Mouse (Mus musculus) CH12.LX (cell line): ENCODE measurements at regions not wholly inside any gene's neighbourhood (a gene's known extent, or its start where the extent isn't known, plus 50 kb on each side); places are given as distances from the start of the nearest gene placed in this dataset.

ENCODE experiments used
- DNase-seq: peaks from one replicate; pipeline ENCODE4 v3.0.0-alpha.2; 2013; ENCODE audit errors: extremely low read depth
- H3K27ac ChIP-seq: 2 replicates; pipeline ENCODE4 v1.5.1; 2012; ENCODE audit warnings: low read depth, mild to moderate bottlenecking, control low read depth, moderate library complexity; ENCODE audit not compliant: insufficient read depth
- H3K27me3 ChIP-seq: replicated peaks from 2 replicates; pipeline ENCODE3; 2012; ENCODE audit warnings: inconsistent platforms
- H3K36me3 ChIP-seq, 2 experiments: replicated peaks in 1 of 2; 2 replicates each; pipeline versions ENCODE3 to v1.6.1; 2012; ENCODE audit warnings: inconsistent platforms in 1 of 2, low read length in 1 of 2, mild to moderate bottlenecking in 1 of 2, mixed read lengths in 1 of 2, moderate library complexity in 1 of 2; ENCODE audit not compliant: control insufficient read depth in 1 of 2, insufficient read depth in 1 of 2
- H3K4me1 ChIP-seq, 2 experiments: 2 replicates each; pipeline ENCODE4 v1.6.1; 2012; ENCODE audit warnings: inconsistent platforms in 1 of 2, moderate library complexity in 1 of 2; ENCODE audit not compliant: insufficient read depth in 2 of 2, control insufficient read depth in 1 of 2
- H3K4me2 ChIP-seq: 2 replicates; pipeline ENCODE4 v1.6.1; 2012; ENCODE audit warnings: low read depth, mild to moderate bottlenecking, control low read depth; ENCODE audit not compliant: poor library complexity, insufficient read depth, severe bottlenecking
- H3K4me3 ChIP-seq, 3 experiments: fragments of 150-350 bp in 1 of 3; sonication (generic) in 1 of 3; replicated peaks in 1 of 3; 2 replicates each; pipeline versions ENCODE3 to v1.5.1; 2011 to 2012; ENCODE audit warnings: low read depth in 2 of 3, low read length in 2 of 3, mild to moderate bottlenecking in 2 of 3, moderate library complexity in 2 of 3, control low read depth in 1 of 3, improper control_type of control experiment in 1 of 3, inconsistent platforms in 1 of 3, mixed read lengths in 1 of 3; ENCODE audit not compliant: poor library complexity in 1 of 3
- H3K79me2 ChIP-seq: replicated peaks from 2 replicates; pipeline ENCODE4 v1.6.1; 2012; ENCODE audit warnings: mild to moderate bottlenecking, moderate library complexity; ENCODE audit not compliant: control insufficient read depth, poor library complexity, insufficient read depth, severe bottlenecking; ENCODE audit errors: extremely low read depth
- H3K9ac ChIP-seq: 2 replicates; pipeline ENCODE4 v1.6.1; 2012; ENCODE audit warnings: low read depth, mild to moderate bottlenecking, control low read depth, moderate library complexity; ENCODE audit not compliant: insufficient read depth
- H3K9me3 ChIP-seq: replicated peaks from 2 replicates; pipeline ENCODE3; 2012; ENCODE audit warnings: low read length, inconsistent platforms, mixed read lengths
- BHLHE40 ChIP-seq: IDR thresholded peaks from 2 replicates; pipeline ENCODE4 v1.6.1; 2011; ENCODE audit warnings: mild to moderate bottlenecking, low read depth, low read length, improper control_type of control experiment
- CHD1 ChIP-seq: IDR thresholded peaks from 2 replicates; pipeline ENCODE4 v1.6.1; 2012; ENCODE audit warnings: low read depth, low read length, improper control_type of control experiment, inconsistent platforms
- CHD2 ChIP-seq: IDR thresholded peaks from 2 replicates; pipeline ENCODE4 v1.6.1; 2011; ENCODE audit warnings: low read length, improper control_type of control experiment
- CTCF ChIP-seq, 2 experiments: IDR thresholded peaks in 1 of 2; conservative IDR thresholded peaks in 1 of 2; 2 replicates each; pipeline ENCODE4 v1.5.1; 2011 to 2012; ENCODE audit warnings: low read depth in 2 of 2, low read length in 2 of 2, improper control_type of control experiment in 1 of 2, inconsistent platforms in 1 of 2, mild to moderate bottlenecking in 1 of 2, moderate library complexity in 1 of 2
- E2F4 ChIP-seq: IDR thresholded peaks from 2 replicates; pipeline ENCODE4 v1.6.1; 2011; ENCODE audit warnings: low read depth, low read length, improper control_type of control experiment; ENCODE audit not compliant: insufficient replicate concordance
- ELF1 ChIP-seq: IDR thresholded peaks from 2 replicates; pipeline ENCODE4 v1.6.1; 2014; ENCODE audit warnings: low read depth, mild to moderate bottlenecking, inconsistent platforms, low read length, improper control_type of control experiment
- EP300 ChIP-seq: IDR thresholded peaks from 2 replicates; pipeline ENCODE4 v1.6.1; 2011; ENCODE audit warnings: low read length, improper control_type of control experiment
- ETS1 ChIP-seq: conservative IDR thresholded peaks from 2 replicates; pipeline ENCODE4 v1.6.1; 2012; ENCODE audit warnings: low read depth, mild to moderate bottlenecking, inconsistent platforms, low read length, improper control_type of control experiment, moderate library complexity
- GABPA ChIP-seq: IDR thresholded peaks from 2 replicates; pipeline ENCODE4 v1.6.1; 2012; ENCODE audit warnings: low read depth, low read length, improper control_type of control experiment, inconsistent platforms; ENCODE audit not compliant: insufficient replicate concordance
- HCFC1 ChIP-seq: IDR thresholded peaks from 2 replicates; pipeline ENCODE4 v1.6.1; 2012; ENCODE audit warnings: low read depth, mild to moderate bottlenecking, inconsistent platforms, low read length, improper control_type of control experiment
- IRF4 ChIP-seq: IDR thresholded peaks from 2 replicates; pipeline ENCODE4 v1.6.1; 2014; ENCODE audit warnings: low read depth, mild to moderate bottlenecking, inconsistent platforms, low read length, improper control_type of control experiment
- JUND ChIP-seq: conservative IDR thresholded peaks from 2 replicates; pipeline ENCODE4 v1.6.1; 2011; ENCODE audit warnings: low read depth, low read length, improper control_type of control experiment
- KAT2A ChIP-seq: IDR thresholded peaks from 2 replicates; pipeline ENCODE4 v1.6.1; 2012; ENCODE audit warnings: low read length, improper control_type of control experiment, inconsistent platforms; ENCODE audit not compliant: insufficient replicate concordance
- MAX ChIP-seq: IDR thresholded peaks from 2 replicates; pipeline ENCODE4 v1.6.1; 2011; ENCODE audit warnings: low read length, improper control_type of control experiment
- MAZ ChIP-seq: IDR thresholded peaks from 2 replicates; pipeline ENCODE4 v1.6.1; 2012; ENCODE audit warnings: low read depth, mild to moderate bottlenecking, inconsistent platforms, low read length, improper control_type of control experiment, moderate library complexity
- MXI1 ChIP-seq: IDR thresholded peaks from 2 replicates; pipeline ENCODE4 v1.6.1; 2011; ENCODE audit warnings: mild to moderate bottlenecking, low read depth, low read length, improper control_type of control experiment
- NELFE ChIP-seq: IDR thresholded peaks from 2 replicates; pipeline ENCODE4 v1.6.1; 2011; ENCODE audit warnings: low read depth, low read length, improper control_type of control experiment
- POLR2A ChIP-seq: IDR thresholded peaks from 2 replicates; pipeline ENCODE4 v1.6.1; 2011; ENCODE audit warnings: low read depth, mild to moderate bottlenecking, improper control_type of control experiment, low read length
- RAD21 ChIP-seq: IDR thresholded peaks from 2 replicates; pipeline ENCODE4 v1.6.1; 2011; ENCODE audit warnings: low read depth, mild to moderate bottlenecking, low read length, improper control_type of control experiment, moderate library complexity
- RCOR1 ChIP-seq: conservative IDR thresholded peaks from 2 replicates; pipeline ENCODE4 v1.6.1; 2012; ENCODE audit warnings: low read depth, mild to moderate bottlenecking, inconsistent platforms, low read length, improper control_type of control experiment
- SIN3A ChIP-seq: IDR thresholded peaks from 2 replicates; pipeline ENCODE4 v1.6.1; 2012; ENCODE audit warnings: low read length, improper control_type of control experiment, inconsistent platforms
- SMC3 ChIP-seq: IDR thresholded peaks from 2 replicates; pipeline ENCODE4 v1.6.1; 2011; ENCODE audit warnings: low read depth, low read length, improper control_type of control experiment
- TBP ChIP-seq: conservative IDR thresholded peaks from 2 replicates; pipeline ENCODE4 v1.6.1; 2011; ENCODE audit warnings: low read depth, low read length, improper control_type of control experiment
- TCF12 ChIP-seq: IDR thresholded peaks from 2 replicates; pipeline ENCODE4 v1.6.1; 2014; ENCODE audit warnings: low read depth, mild to moderate bottlenecking, inconsistent platforms, low read length, improper control_type of control experiment
- ZKSCAN1 ChIP-seq: IDR thresholded peaks from 2 replicates; pipeline ENCODE4 v1.6.1; 2012; ENCODE audit warnings: low read depth, inconsistent platforms, low read length, improper control_type of control experiment, borderline replicate concordance
- ZNF384 ChIP-seq: IDR thresholded peaks from 2 replicates; pipeline ENCODE4 v1.6.1; 2012; ENCODE audit warnings: low read depth, low read length, improper control_type of control experiment, inconsistent platforms
- dilution Hi-C: fragments of 300-500 bp; cut with MboI; formaldehyde crosslinking; loops from 2 replicates; pipeline ENCODE4 v1.14.3; 2020; ENCODE audit warnings: low sequenced_read_pairs; ENCODE audit not compliant: extremely low pct_unique_long_range_greater_than_20kb, extremely low pct_ligation_motif_present
- in situ Hi-C: fragments of 300-500 bp; cut with MboI; formaldehyde crosslinking; loops from 3 replicates; pipeline ENCODE4 v1.14.3; 2019; ENCODE audit warnings: low sequenced_read_pairs, low pct_ligation_motif_present, low pct_unique_long_range_greater_than_20kb, mixed read lengths

GRCm38 (mm10) chr13:31340363-31340948 lies 215.5 kb upstream of the Foxq1 start:
- dilution Hi-C loops = no loop called here
- Histone ChIP-seq H3K36me3 (no peaks in the 10 kb centered on the region), H3K9ac (no peak overlapping the region), H3K4me2 (no peak overlapping the region), H3K79me2 (no peaks in the 10 kb centered on the region), H3K9me3 (no peaks in the 10 kb centered on the region), H3K4me3 (no peak overlapping the region), H3K27ac (no peak overlapping the region), H3K4me1 (no peaks in the 10 kb centered on the region), H3K27me3 (no peaks in the 10 kb centered on the region)
- TF ChIP-seq SIN3A (no peak), GABPA (no peak), NELFE (no peak), ELF1 (no peak), MAZ (no peak), MAX (no peak), CHD2 (no peak), E2F4 (no peak), CTCF (conservative IDR thresholded peaks at IDR 0.05 in 1 of 2, IDR thresholded peaks at IDR 0.05 in 1 of 2; ENCODE audit: low read depth in 2 of 2, low read length in 2 of 2) (no peak), RAD21 (no peak), JUND (no peak), HCFC1 (no peak), TCF12 (no peak), POLR2A (no peak), EP300 (no peak)
- in situ Hi-C loops = no loop called here
- DNase-seq = no peak

GRCm38 (mm10) chr13:31341282-31342100 lies 214.4 kb upstream of the Foxq1 start:
- Histone ChIP-seq H3K9me3 (no peaks in the 10 kb centered on the region), H3K27me3 (no peaks in the 10 kb centered on the region), H3K4me3 (no peak overlapping the region), H3K9ac (no peak overlapping the region), H3K4me1 (no peaks in the 10 kb centered on the region), H3K4me2 (no peak overlapping the region), H3K27ac (no peak overlapping the region), H3K36me3 (no peaks in the 10 kb centered on the region), H3K79me2 (no peaks in the 10 kb centered on the region)
- DNase-seq = no peak
- TF ChIP-seq ETS1 = no peak
- no peak for TF ChIP-seq RCOR1
- TF ChIP-seq MXI1 = no peak
- TF ChIP-seq CHD1 = no peak
- TF ChIP-seq EP300 = no peak
- no peak for TF ChIP-seq TBP
- no peak for TF ChIP-seq SMC3
- TF ChIP-seq TCF12 = no peak
- no peak for TF ChIP-seq BHLHE40
- TF ChIP-seq IRF4 = no peak
- TF ChIP-seq E2F4 = no peak
- no peak for TF ChIP-seq ZKSCAN1
- TF ChIP-seq SIN3A = no peak
- no peak for TF ChIP-seq NELFE
- TF ChIP-seq POLR2A = no peak
- no peak for TF ChIP-seq KAT2A
- TF ChIP-seq HCFC1 = no peak
- no peak for TF ChIP-seq ZNF384
- TF ChIP-seq MAX = no peak
- dilution Hi-C loops = no loop called here
- in situ Hi-C loops = no loop called here
